Mouse (Mus musculus): ENCODE measurements at regions not wholly inside any gene's neighbourhood (a gene's known extent, or its start where the extent isn't known, plus 50 kb on each side); places are given as distances from the start of the nearest gene placed in this dataset.

DNA sequence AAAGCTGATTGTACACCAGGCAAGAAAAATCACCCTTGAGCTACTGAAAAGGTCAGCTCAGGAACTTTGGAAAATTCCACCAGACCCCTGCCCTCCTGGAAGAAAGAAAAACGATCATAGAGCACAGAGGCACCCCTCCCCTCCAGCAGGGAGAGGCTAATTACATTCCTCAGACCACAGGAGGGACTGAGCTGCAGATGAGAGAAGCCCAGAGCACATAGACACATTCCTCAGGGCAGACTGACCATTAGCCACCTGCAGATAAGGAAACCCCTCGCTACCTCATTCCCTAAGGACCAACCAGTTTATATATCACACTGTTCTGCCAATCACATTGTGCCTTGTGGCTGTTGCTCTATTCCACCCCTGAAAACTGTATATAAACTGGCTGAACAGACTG is 230.3 kb downstream of the Parp8 start:
- DNase-seq (ENCODE audit: low spot score in 2 of 2), result no peak

- DNase-seq (ENCODE audit: low spot score in 2 of 2), result no peak
Observed at GRCm38 (mm10) chr13:116781616-116782015, 243.7 kb downstream of the Parp8 start.

DNA sequence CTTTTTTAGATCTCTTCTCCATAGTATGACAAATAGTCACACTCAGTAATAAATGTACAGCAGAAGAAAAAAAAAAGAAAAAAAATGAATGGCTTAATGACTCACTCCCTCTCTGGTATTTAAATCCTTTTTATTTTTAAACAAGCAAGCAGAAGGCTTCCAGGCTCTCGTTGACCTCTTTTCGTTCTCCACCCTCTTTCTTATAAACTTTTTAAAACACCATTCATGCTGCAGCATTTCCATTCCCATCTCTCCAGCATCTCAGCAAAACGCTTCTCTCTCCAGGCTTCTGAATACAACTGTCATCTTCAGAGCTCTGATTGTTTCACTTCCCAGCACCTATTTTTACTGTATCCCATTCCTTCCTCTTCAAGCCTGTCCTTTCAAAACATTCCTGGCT is 259.8 kb downstream of the Parp8 start:
- no peak for DNase-seq (ENCODE audit: low spot score in 2 of 2)

- no peak for DNase-seq (ENCODE audit: low spot score in 2 of 2)
Observed at GRCm38 (mm10) chr13:116759912-116760311, 265.4 kb downstream of the Parp8 start.

DNA sequence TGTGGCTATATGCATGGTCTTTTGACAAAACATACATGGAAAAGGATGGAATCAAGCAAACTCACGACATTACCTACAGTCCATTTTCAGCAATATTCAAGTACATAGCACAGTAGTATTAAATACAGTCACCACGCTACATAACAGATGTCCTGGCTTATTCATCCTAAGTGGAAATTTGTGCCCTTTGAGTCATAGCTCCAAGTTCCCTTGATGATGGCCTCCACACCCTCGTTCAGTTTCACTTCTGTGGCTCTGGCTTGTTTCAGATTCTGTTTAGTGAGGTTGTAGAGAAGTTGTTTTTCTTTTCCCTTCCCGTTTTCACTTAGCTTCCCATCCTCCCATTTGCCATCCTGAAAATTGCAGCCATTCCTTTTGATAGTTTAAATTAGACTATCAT is 284.5 kb downstream of the Parp8 start:
- no peak for DNase-seq (ENCODE audit: low spot score in 2 of 2)

- no peak for DNase-seq (ENCODE audit: low spot score in 2 of 2)
Observed at GRCm38 (mm10) chr13:116723361-116724153, 301.8 kb downstream of the Parp8 start.

GRCm38 (mm10) chr13:116714809-116715208 is 310.5 kb downstream of the Parp8 start:
- peak; percentile 19 to 68 for DNase-seq (ENCODE audit: low spot score in 2 of 2)

DNA sequence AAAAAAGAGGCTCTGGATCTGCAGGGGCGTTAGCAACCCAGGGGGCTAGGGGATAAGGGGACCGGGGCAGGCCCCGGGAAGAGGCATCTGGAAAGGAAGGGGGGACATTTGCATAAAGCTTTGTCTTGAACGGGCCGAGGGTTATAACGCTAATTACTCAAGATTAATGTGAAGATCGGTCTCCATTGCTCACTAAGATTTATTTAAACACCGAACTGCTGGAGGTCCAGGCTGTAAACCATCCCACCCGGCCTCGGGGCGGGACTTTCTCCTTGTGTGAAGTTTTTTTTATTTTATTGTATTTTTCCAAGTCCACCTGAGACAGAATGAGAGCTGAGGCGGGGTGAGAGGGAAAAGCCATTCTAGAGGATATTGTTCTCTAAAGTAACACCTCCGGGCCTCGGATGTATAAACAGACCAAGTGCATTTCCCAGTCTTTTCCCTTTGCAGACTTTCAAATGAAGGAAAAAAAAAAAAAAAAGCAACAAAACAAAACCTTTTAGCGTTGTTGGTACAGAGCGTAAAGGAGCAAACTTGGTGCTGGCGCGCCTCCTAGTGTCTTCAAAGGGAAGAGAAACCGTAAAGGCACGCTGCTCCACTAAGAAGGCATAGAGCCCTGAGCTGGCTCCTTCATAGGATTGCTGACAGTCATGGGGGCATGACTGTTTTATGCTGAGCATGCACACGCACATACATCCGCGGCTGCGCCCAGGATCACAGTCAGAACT is 313.3 kb downstream of the Parp8 start:
- DNase-seq (ENCODE audit: low spot score in 2 of 2), result peak in 1 of 2 experiments; percentile 83

DNA sequence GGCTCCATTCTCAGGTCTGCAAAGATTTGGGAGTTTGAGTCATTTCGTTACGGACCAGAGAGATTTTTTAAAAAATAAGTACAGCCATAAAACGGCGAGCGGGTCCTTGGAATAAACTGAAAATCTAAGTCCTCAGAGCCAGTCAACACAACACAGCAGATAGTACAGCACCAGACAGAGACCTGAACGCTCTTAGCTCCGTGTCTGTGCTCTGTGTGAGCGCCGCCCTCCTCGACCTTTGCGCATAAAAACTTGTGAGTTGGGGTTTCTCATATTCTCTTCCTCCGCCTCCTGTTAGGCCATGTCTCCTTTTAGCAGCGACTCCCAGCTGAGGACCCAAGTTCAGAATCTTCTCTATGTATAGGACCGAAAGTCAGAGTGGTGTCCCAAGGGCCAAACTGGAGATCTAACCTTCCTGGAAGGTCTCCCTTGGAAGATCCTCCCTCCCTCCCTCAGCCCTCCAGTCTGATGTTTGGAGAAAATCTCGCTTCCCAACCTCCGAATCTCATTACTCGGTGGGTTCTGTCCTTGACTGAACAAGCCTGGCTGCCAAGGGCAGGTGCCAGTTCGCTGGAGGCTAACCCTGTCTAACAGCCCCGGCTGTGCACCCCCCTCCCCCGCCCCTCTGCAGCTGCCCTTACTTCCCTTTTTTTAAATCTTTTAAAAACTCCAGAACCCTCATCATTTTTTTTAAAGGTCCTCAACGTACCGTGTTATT is 314.0 kb downstream of the Parp8 start:
- DNase-seq (ENCODE audit: low spot score in 2 of 2), result no peak

DNA sequence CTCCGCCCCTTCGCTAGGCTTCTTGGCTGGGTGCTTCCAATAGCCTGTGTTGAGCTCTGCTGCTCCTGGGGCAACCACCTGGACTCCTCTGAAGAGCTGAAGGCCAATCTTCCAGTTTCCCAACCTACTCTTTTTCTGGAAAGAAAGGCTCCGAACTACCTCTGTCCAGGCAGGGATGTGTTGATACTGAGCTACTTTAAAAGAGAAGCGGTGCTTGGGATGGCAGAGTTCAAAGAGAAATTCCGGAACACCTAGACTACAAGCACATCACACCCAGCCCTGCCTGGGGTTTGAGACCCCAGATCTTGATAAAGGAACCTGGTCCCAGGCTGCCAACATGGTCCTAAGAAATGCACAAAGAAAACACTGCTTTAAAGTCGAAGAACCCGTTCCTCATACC is 315.7 kb downstream of the Parp8 start:
- DNase-seq (ENCODE audit: low spot score in 2 of 2), result no peak

GRCm38 (mm10) chr13:116708846-116709245 is 316.5 kb downstream of the Parp8 start:
- no peak for DNase-seq (ENCODE audit: low spot score in 2 of 2)

GRCm38 (mm10) chr13:116708456-116708780 is 316.9 kb downstream of the Parp8 start:
- no peak for DNase-seq (ENCODE audit: low spot score in 2 of 2)

DNA sequence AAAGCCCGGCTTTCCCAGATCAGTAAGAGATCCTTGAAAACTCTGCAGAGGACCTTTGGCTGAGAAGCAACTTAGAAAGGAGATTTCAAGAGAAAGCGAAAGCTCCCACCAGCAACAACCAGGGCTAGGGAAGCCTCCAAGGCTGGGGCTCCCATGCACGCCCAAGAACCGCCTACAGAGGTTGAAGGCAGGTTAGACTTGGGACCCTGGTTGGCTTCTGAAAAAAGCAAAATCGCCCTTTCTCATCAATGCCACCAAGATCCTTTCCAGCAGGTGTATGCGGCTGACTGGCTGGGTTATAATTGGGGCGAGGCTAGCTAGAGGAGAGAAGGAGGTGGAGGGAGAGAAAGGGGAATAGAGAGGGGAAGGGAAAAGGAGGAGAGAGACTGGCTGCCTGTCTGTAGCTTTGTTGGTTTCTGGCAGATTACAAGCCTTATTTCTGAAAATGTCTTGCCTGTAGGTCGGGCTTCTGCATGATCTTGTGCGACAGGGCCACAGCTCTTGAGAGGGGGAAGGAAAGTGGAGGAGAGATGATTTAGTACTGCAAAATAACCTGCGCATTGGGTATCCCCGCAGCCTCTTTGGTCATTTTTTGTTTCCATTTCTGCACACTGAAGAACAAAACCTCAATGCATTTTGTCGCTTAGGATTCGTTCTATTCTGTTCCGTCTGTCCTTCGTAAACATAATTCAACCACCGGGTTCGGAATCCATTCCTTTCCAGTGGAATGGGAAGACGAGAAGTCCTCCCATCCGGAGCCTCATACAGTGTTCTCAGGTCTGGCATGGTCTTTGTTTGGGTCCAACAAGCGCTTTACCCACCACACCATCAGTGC is 317.5 kb downstream of the Parp8 start:
- DNase-seq (ENCODE audit: low spot score in 2 of 2), result no peak

GRCm38 (mm10) chr13:116706401-116707330 is 318.7 kb downstream of the Parp8 start:
- DNase-seq (ENCODE audit: low spot score in 2 of 2), result no peak

GRCm38 (mm10) chr13:116705611-116706386 is 319.5 kb downstream of the Parp8 start:
- no peak for DNase-seq (ENCODE audit: low spot score in 2 of 2)

- no peak for DNase-seq (ENCODE audit: low spot score in 2 of 2)
Observed at GRCm38 (mm10) chr13:116688714-116689113, 336.6 kb downstream of the Parp8 start.

Data from layer of hippocampus, adult 18-20 months (tissue).